ENCODE assay signal across 8 mouse cellular contexts in genomic region chr8:106138616-106139015, GRCm38 (mm10). TPM values are rescaled to one million over a fixed set of nuclear protein-coding genes. Genes with fewer than 3 reads are reported as not detected.
DNase-seq lines count a peak whose midpoint lies in the region; ATAC-seq and TF ChIP-seq lines count a peak whose summit lies in the region.

No protein-coding gene starts in this region.

- H3K36me3 ChIP-seq in lung, embryonic 14.5 days (ENCODE audit: insufficient read depth), result peaks cover 2% of the 10 kb centered on the region; the same call in 1 of the 2 replicates
- H3K36me3 ChIP-seq in forebrain, embryonic 10.5 days (replicated peaks), result no peaks in the 10 kb centered on the region
- 0 out of 2 replicates have a peak, but pooled peaks cover 4% of the 10 kb centered on the region for H3K36me3 ChIP-seq in limb, embryonic 10.5 days
- H3K36me3 ChIP-seq in neural tube, embryonic 15.5 days, result no peaks in the 10 kb centered on the region

- WGBS in lung, embryonic 14.5 days, result 6% methylated on average over 7 of the region's 7 CpGs
- WGBS in forebrain, embryonic 10.5 days, result 18% methylated on average over 7 of the region's 7 CpGs
- 17% methylated on average over 7 of the region's 7 CpGs for whole genome bisulfite sequencing in limb, embryonic 10.5 days
- WGBS in neural tube, embryonic 15.5 days, result 14% methylated on average over 7 of the region's 7 CpGs

- peak overlapping the region; percentile 55 for H3K4me3 ChIP-seq in lung, embryonic 14.5 days (ENCODE audit: low read depth, low read length)
- peak overlapping the region; percentile 59 for H3K4me3 ChIP-seq in forebrain, embryonic 10.5 days
- H3K4me3 ChIP-seq in limb, embryonic 10.5 days, result peak overlapping the region; percentile 63
- H3K4me3 ChIP-seq in neural tube, embryonic 15.5 days (replicated peaks), result peak overlapping the region; percentile 47

- TF ChIP-seq CTCF in lung, embryonic 14.5 days (IDR thresholded peaks at IDR 0.05; ENCODE audit: low read depth), result no peak

- DNase-seq in lung, embryonic 14.5 days, result no peak
- DNase-seq in lung, postnatal 14 days, result no peak
- DNase-seq in forebrain, embryonic 10.5 days (ENCODE audit: extremely low spot score, low spot score), result no peak
- no peak for DNase-seq in limb, embryonic 10.5 days (ENCODE audit: low spot score)
- DNase-seq in right cerebral cortex, postnatal 36 days (ENCODE audit: low spot score in 2 of 2), result no peak
- no peak for DNase-seq in left cerebral cortex, adult 18-20 months (ENCODE audit: low spot score in 2 of 2)
- DNase-seq in urinary bladder, adult 2 months (ENCODE audit: low spot score), result no peak

- H3K27ac ChIP-seq in lung, embryonic 14.5 days (ENCODE audit: low read depth), result peak overlapping the region; percentile 70
- H3K27ac ChIP-seq in forebrain, embryonic 10.5 days, result peak overlapping the region; percentile 62; the same call in 1 of the 2 replicates
- H3K27ac ChIP-seq in limb, embryonic 10.5 days, result peak overlapping the region; percentile 67; the same call in 1 of the 2 replicates
- no peak overlapping the region for H3K27ac ChIP-seq in neural tube, embryonic 15.5 days (replicated peaks)

- H3K9ac ChIP-seq in lung, embryonic 14.5 days, result peak overlapping the region; percentile 62
- H3K9ac ChIP-seq in neural tube, embryonic 15.5 days (replicated peaks), result peak overlapping the region; percentile 42

- H3K4me2 ChIP-seq in lung, embryonic 14.5 days, result peak overlapping the region; percentile 76
- H3K4me2 ChIP-seq in neural tube, embryonic 15.5 days, result peak overlapping the region; percentile 85

- H3K4me1 ChIP-seq in lung, embryonic 14.5 days (ENCODE audit: insufficient read depth), result 0 out of 2 replicates have a peak, but pooled peaks cover 4% of the 10 kb centered on the region
- H3K4me1 ChIP-seq in forebrain, embryonic 10.5 days, result peaks cover 46% of the 10 kb centered on the region
- peaks cover 41% of the 10 kb centered on the region for H3K4me1 ChIP-seq in limb, embryonic 10.5 days
- peaks cover 34% of the 10 kb centered on the region for H3K4me1 ChIP-seq in neural tube, embryonic 15.5 days

- no peak for ATAC-seq in lung, embryonic 14.5 days (ENCODE audit: insufficient read depth)
- ATAC-seq in neural tube, embryonic 15.5 days (ENCODE audit: low FRiP score), result no peak

- H3K27me3 ChIP-seq in lung, embryonic 14.5 days (ENCODE audit: insufficient read depth, low read length), result peaks cover 37% of the 10 kb centered on the region
- H3K27me3 ChIP-seq in forebrain, embryonic 10.5 days (ENCODE audit: poor library complexity, severe bottlenecking), result peaks cover 69% of the 10 kb centered on the region
- H3K27me3 ChIP-seq in limb, embryonic 10.5 days (ENCODE audit: low read depth, poor library complexity, severe bottlenecking), result peaks cover 64% of the 10 kb centered on the region
- peaks cover 64% of the 10 kb centered on the region for H3K27me3 ChIP-seq in neural tube, embryonic 15.5 days (replicated peaks)

- no peaks in the 10 kb centered on the region for H3K9me3 ChIP-seq in lung, embryonic 14.5 days (ENCODE audit: low read depth, low read length)
- no peaks in the 10 kb centered on the region for H3K9me3 ChIP-seq in forebrain, embryonic 10.5 days
- no peaks in the 10 kb centered on the region for H3K9me3 ChIP-seq in limb, embryonic 10.5 days (replicated peaks)
- no peaks in the 10 kb centered on the region for H3K9me3 ChIP-seq in neural tube, embryonic 15.5 days (replicated peaks)

RNA-seq across cellular contexts. Expression of gene Esrp2, which starts 1.8 kb away (rescaled TPM):
- polyA plus RNA-seq in lung, embryonic 14.5 days (2014; fragmentation: Nextera tagmentation; extraction: Ambion mirVana), result 29.6 and 31.1 TPM in 2 replicates
- polyA plus RNA-seq in forebrain, embryonic 10.5 days (2016; fragmentation: Nextera tagmentation; extraction: Ambion mirVana), result 2.0 and 2.6 TPM in 2 replicates
- 5.6 and 7.3 TPM in 2 replicates for polyA plus RNA-seq in limb, embryonic 10.5 days (2016; fragmentation: Nextera tagmentation; extraction: Ambion mirVana)
- polyA plus RNA-seq in neural tube, embryonic 15.5 days (2015; fragmentation: Nextera tagmentation; extraction: Ambion mirVana), result 0.17 and 4.5 TPM in 2 replicates
- total RNA-seq in left cerebral cortex, adult 18-20 months (2021), result not detected
- polyA plus RNA-seq in urinary bladder, adult 2 months (2012; rRNA removed), result 57.5 and 70.1 TPM in 2 replicates

RNA-seq across cellular contexts. Expression of gene Pla2g15, which starts 11.6 kb away (rescaled TPM):
- polyA plus RNA-seq in lung, embryonic 14.5 days (2014; fragmentation: Nextera tagmentation; extraction: Ambion mirVana), result 3.5 and 3.8 TPM in 2 replicates
- 12.6 and 14.0 TPM in 2 replicates for polyA plus RNA-seq in forebrain, embryonic 10.5 days (2016; fragmentation: Nextera tagmentation; extraction: Ambion mirVana)
- polyA plus RNA-seq in limb, embryonic 10.5 days (2016; fragmentation: Nextera tagmentation; extraction: Ambion mirVana), result 10.8 and 13.4 TPM in 2 replicates
- 19.1 and 21.6 TPM in 2 replicates for polyA plus RNA-seq in neural tube, embryonic 15.5 days (2015; fragmentation: Nextera tagmentation; extraction: Ambion mirVana)
- 10 to 100 TPM; 25.8 to 28.3 TPM for total RNA-seq in left cerebral cortex, adult 18-20 months (2021)
- polyA plus RNA-seq in urinary bladder, adult 2 months (2012; rRNA removed), result 13.5 and 18.5 TPM in 2 replicates

RNA-seq across cellular contexts. Expression of gene Slc7a6, which starts 30.0 kb away (rescaled TPM):
- polyA plus RNA-seq in lung, embryonic 14.5 days (2014; fragmentation: Nextera tagmentation; extraction: Ambion mirVana), result 80.6 and 85.0 TPM in 2 replicates
- 86.5 and 87.9 TPM in 2 replicates for polyA plus RNA-seq in forebrain, embryonic 10.5 days (2016; fragmentation: Nextera tagmentation; extraction: Ambion mirVana)
- 85.3 and 94.5 TPM in 2 replicates for polyA plus RNA-seq in limb, embryonic 10.5 days (2016; fragmentation: Nextera tagmentation; extraction: Ambion mirVana)
- polyA plus RNA-seq in neural tube, embryonic 15.5 days (2015; fragmentation: Nextera tagmentation; extraction: Ambion mirVana), result 55.6 and 61.5 TPM in 2 replicates
- 10 to 100 TPM; 21.0 to 24.4 TPM for total RNA-seq in left cerebral cortex, adult 18-20 months (2021)
- 36.0 and 45.0 TPM in 2 replicates for polyA plus RNA-seq in urinary bladder, adult 2 months (2012; rRNA removed)
